Mouse (Mus musculus) bone marrow, adult 2 months (tissue): Measurements from ENCODE around the gene Ccdc93.

Experiments used
- CTCF ChIP-seq: fragments of 200-500 bp; IDR thresholded peaks from 2 replicates; pipeline ENCODE4 v1.5.1; 2011; ENCODE audit warnings: low read length, control low read depth; ENCODE audit not compliant: control insufficient read depth, insufficient read depth
- POLR2A ChIP-seq: fragments of 200-500 bp; IDR thresholded peaks from 2 replicates; pipeline ENCODE4 v1.6.1; 2011; ENCODE audit warnings: low read depth, mild to moderate bottlenecking, control low read depth, low read length, borderline replicate concordance; ENCODE audit not compliant: control insufficient read depth

DNA sequence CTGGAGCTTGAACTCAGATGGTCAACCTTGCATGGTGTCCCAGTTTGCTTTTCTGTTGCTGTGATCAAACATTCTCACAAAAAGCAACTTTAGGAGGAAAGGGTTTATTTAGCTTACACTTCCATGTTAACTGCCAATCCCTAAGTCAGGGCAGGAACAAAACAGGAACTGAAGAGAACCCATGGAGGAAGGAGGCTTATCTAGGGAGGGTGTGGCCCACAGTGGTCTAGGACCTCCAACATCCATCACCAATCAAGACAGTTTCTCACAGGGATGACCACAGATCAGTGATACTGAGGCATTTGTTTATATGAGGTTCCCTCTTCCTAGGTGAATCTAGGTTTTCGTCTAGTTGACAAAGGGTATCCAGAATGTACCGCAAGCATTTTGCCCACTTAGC is 81.1 kb downstream of the Ccdc93 start:
- TF ChIP-seq CTCF (no peak), POLR2A (no peak)
